Mouse (Mus musculus): ENCODE results near the gene Nudcd3. TPM values are rescaled to one million over a fixed set of nuclear protein-coding genes. Genes with fewer than 3 reads are reported as not detected.

Nudcd3 gene
- polyA plus RNA-seq, 1 experiment from 2014 or later: 47.9 TPM

- Histone ChIP-seq H3K4me3 (ENCODE audit: low read depth, low read length) (no peak overlapping the region), H3K4me2 (ENCODE audit: low read depth, low read length, severe bottlenecking) (no peak overlapping the region), H3K36me3 (ENCODE audit: control insufficient read depth, insufficient read depth, low read length) (no peaks in the 10 kb centered on the region), H3K27ac (ENCODE audit: low read depth, low read length) (no peak overlapping the region), H3K9me3 (ENCODE audit: control insufficient read depth, low read length) (no peaks in the 10 kb centered on the region), H3K9ac (ENCODE audit: low read length) (no peak overlapping the region), H3K4me1 (replicated peaks; ENCODE audit: control insufficient read depth, insufficient read depth, low read length) (no peaks in the 10 kb centered on the region), H3K27me3 (ENCODE audit: control insufficient read depth, insufficient read depth, low read length) (no peaks in the 10 kb centered on the region)
- DNase-seq (ENCODE audit: low spot score): no peak
- no peak for ATAC-seq (replicated peaks; ENCODE audit: low FRiP score)
- 66% methylated on average over 3 of the region's 3 CpGs for WGBS
Observed at GRCm38 (mm10) chr11:6216834-6217233, 16.6 kb upstream of the Nudcd3 start.

- Histone ChIP-seq H3K27me3 (ENCODE audit: control insufficient read depth, insufficient read depth, low read length) (no peaks in the 10 kb centered on the region), H3K4me3 (ENCODE audit: low read depth, low read length) (no peak overlapping the region), H3K27ac (ENCODE audit: low read depth, low read length) (no peak overlapping the region), H3K36me3 (ENCODE audit: control insufficient read depth, insufficient read depth, low read length) (no peaks in the 10 kb centered on the region), H3K9ac (ENCODE audit: low read length) (no peak overlapping the region), H3K4me1 (replicated peaks; ENCODE audit: control insufficient read depth, insufficient read depth, low read length) (no peaks in the 10 kb centered on the region), H3K9me3 (ENCODE audit: control insufficient read depth, low read length) (no peaks in the 10 kb centered on the region; the same call in 1 of the 2 replicates), H3K4me2 (ENCODE audit: low read depth, low read length, severe bottlenecking) (no peak overlapping the region)
- ATAC-seq (replicated peaks; ENCODE audit: low FRiP score): no peak
- WGBS: 89% methylated on average over 1 of the region's 1 CpGs
- no peak for DNase-seq (ENCODE audit: low spot score)
Observed at GRCm38 (mm10) chr11:6208158-6208557, 7.9 kb upstream of the Nudcd3 start.

GRCm38 (mm10) chr11:6207090-6207489 lies 6.9 kb upstream of the Nudcd3 start:
- Histone ChIP-seq H3K9ac (ENCODE audit: low read length) (no peak overlapping the region), H3K4me1 (replicated peaks; ENCODE audit: control insufficient read depth, insufficient read depth, low read length) (no peaks in the 10 kb centered on the region), H3K9me3 (ENCODE audit: control insufficient read depth, low read length) (no peaks in the 10 kb centered on the region; the same call in 1 of the 2 replicates), H3K27me3 (ENCODE audit: control insufficient read depth, insufficient read depth, low read length) (no peaks in the 10 kb centered on the region), H3K27ac (ENCODE audit: low read depth, low read length) (no peak overlapping the region), H3K36me3 (ENCODE audit: control insufficient read depth, insufficient read depth, low read length) (no peaks in the 10 kb centered on the region), H3K4me3 (ENCODE audit: low read depth, low read length) (no peak overlapping the region), H3K4me2 (ENCODE audit: low read depth, low read length, severe bottlenecking) (no peak overlapping the region)
- WGBS: 86% methylated on average over 2 of the region's 2 CpGs
- ATAC-seq (replicated peaks; ENCODE audit: low FRiP score) (no peak), DNase-seq (ENCODE audit: low spot score) (no peak)

GRCm38 (mm10) chr11:6200570-6200969 lies 355 bp upstream of the Nudcd3 start:
- 25% methylated on average over 9 of the region's 9 CpGs for WGBS
- Histone ChIP-seq H3K4me1 (replicated peaks; ENCODE audit: control insufficient read depth, insufficient read depth, low read length) (peaks cover 2% of the 10 kb centered on the region; the same call in 1 of the 2 replicates), H3K9ac (ENCODE audit: low read length) (peak overlapping the region; percentile 92), H3K27me3 (ENCODE audit: control insufficient read depth, insufficient read depth, low read length) (no peaks in the 10 kb centered on the region), H3K4me3 (ENCODE audit: low read depth, low read length) (peak overlapping the region; percentile 98), H3K36me3 (ENCODE audit: control insufficient read depth, insufficient read depth, low read length) (no peaks in the 10 kb centered on the region), H3K27ac (ENCODE audit: low read depth, low read length) (peak overlapping the region; percentile 77; the same call in 1 of the 2 replicates), H3K4me2 (ENCODE audit: low read depth, low read length, severe bottlenecking) (peak overlapping the region; percentile 74), H3K9me3 (ENCODE audit: control insufficient read depth, low read length) (no peaks in the 10 kb centered on the region)
- no peak for DNase-seq (ENCODE audit: low spot score)
- peak; percentile 35 for ATAC-seq (replicated peaks; ENCODE audit: low FRiP score)

GRCm38 (mm10) chr11:6199410-6200086 lies 667 bp downstream of the Nudcd3 start, which contains the start of gene A730071L15Rik:
Gene A730071L15Rik (plus strand): TSS chr11:6200029.
- ATAC-seq (replicated peaks; ENCODE audit: low FRiP score) (peak; percentile 77), DNase-seq (ENCODE audit: low spot score) (no peak)
- Histone ChIP-seq H3K27me3 (ENCODE audit: control insufficient read depth, insufficient read depth, low read length) (no peaks in the 10 kb centered on the region), H3K36me3 (ENCODE audit: control insufficient read depth, insufficient read depth, low read length) (no peaks in the 10 kb centered on the region), H3K4me2 (ENCODE audit: low read depth, low read length, severe bottlenecking) (peak within 1 kb of the TSS; percentile 74), H3K9me3 (ENCODE audit: control insufficient read depth, low read length) (no peaks in the 10 kb centered on the region), H3K9ac (ENCODE audit: low read length) (peak within 1 kb of the TSS; percentile 92), H3K4me1 (replicated peaks; ENCODE audit: control insufficient read depth, insufficient read depth, low read length) (peaks cover 2% of the 10 kb centered on the region; the same call in 1 of the 2 replicates), H3K27ac (ENCODE audit: low read depth, low read length) (peak within 1 kb of the TSS; percentile 77), H3K4me3 (ENCODE audit: low read depth, low read length) (peak within 1 kb of the TSS; percentile 98)
- WGBS: 1% methylated on average over 35 of the region's 35 CpGs

GRCm38 (mm10) chr11:6198449-6198848 lies 1.8 kb downstream of the Nudcd3 start:
- no peaks in the 10 kb centered on the region for H3K9me3 ChIP-seq (ENCODE audit: control insufficient read depth, low read length)
- no peaks in the 10 kb centered on the region for H3K36me3 ChIP-seq (ENCODE audit: control insufficient read depth, insufficient read depth, low read length)
- no peak overlapping the region for H3K27ac ChIP-seq (ENCODE audit: low read depth, low read length)
- H3K4me2 ChIP-seq (ENCODE audit: low read depth, low read length, severe bottlenecking): peak overlapping the region; percentile 74; the same call in 1 of the 2 replicates
- no peak overlapping the region for H3K9ac ChIP-seq (ENCODE audit: low read length)
- no peak overlapping the region for H3K4me3 ChIP-seq (ENCODE audit: low read depth, low read length)
- DNase-seq (ENCODE audit: low spot score): no peak
- no peak for ATAC-seq (replicated peaks; ENCODE audit: low FRiP score)
- H3K4me1 ChIP-seq (replicated peaks; ENCODE audit: control insufficient read depth, insufficient read depth, low read length): peaks cover 2% of the 10 kb centered on the region; the same call in 1 of the 2 replicates
- 96% methylated on average over 4 of the region's 4 CpGs for WGBS
- H3K27me3 ChIP-seq (ENCODE audit: control insufficient read depth, insufficient read depth, low read length): no peaks in the 10 kb centered on the region

GRCm38 (mm10) chr11:6196780-6197179 lies 3.4 kb downstream of the Nudcd3 start:
- Histone ChIP-seq H3K27me3 (ENCODE audit: control insufficient read depth, insufficient read depth, low read length) (no peaks in the 10 kb centered on the region), H3K4me2 (ENCODE audit: low read depth, low read length, severe bottlenecking) (no peak overlapping the region), H3K4me1 (replicated peaks; ENCODE audit: control insufficient read depth, insufficient read depth, low read length) (peaks cover 2% of the 10 kb centered on the region; the same call in 1 of the 2 replicates), H3K9ac (ENCODE audit: low read length) (no peak overlapping the region), H3K9me3 (ENCODE audit: control insufficient read depth, low read length) (no peaks in the 10 kb centered on the region), H3K27ac (ENCODE audit: low read depth, low read length) (no peak overlapping the region), H3K36me3 (ENCODE audit: control insufficient read depth, insufficient read depth, low read length) (no peaks in the 10 kb centered on the region; the same call in 1 of the 2 replicates), H3K4me3 (ENCODE audit: low read depth, low read length) (no peak overlapping the region)
- peak; percentile 13 for DNase-seq (ENCODE audit: low spot score)
- no peak for ATAC-seq (replicated peaks; ENCODE audit: low FRiP score)
- 90% methylated on average over 8 of the region's 8 CpGs for WGBS

- H3K4me1 ChIP-seq (replicated peaks; ENCODE audit: control insufficient read depth, insufficient read depth, low read length): no peaks in the 10 kb centered on the region
- peak; percentile 87 for DNase-seq (ENCODE audit: low spot score)
- no peaks in the 10 kb centered on the region for H3K27me3 ChIP-seq (ENCODE audit: control insufficient read depth, insufficient read depth, low read length)
- no peaks in the 10 kb centered on the region for H3K9me3 ChIP-seq (ENCODE audit: control insufficient read depth, low read length)
- WGBS: 15% methylated on average over 2 of the region's 2 CpGs
- no peak overlapping the region for H3K4me3 ChIP-seq (ENCODE audit: low read depth, low read length)
- H3K9ac ChIP-seq (ENCODE audit: low read length): no peak overlapping the region
- peak; percentile 46; the same call in 1 of the 2 replicates for ATAC-seq (replicated peaks; ENCODE audit: low FRiP score)
- no peaks in the 10 kb centered on the region; the same call in 1 of the 2 replicates for H3K36me3 ChIP-seq (ENCODE audit: control insufficient read depth, insufficient read depth, low read length)
- H3K4me2 ChIP-seq (ENCODE audit: low read depth, low read length, severe bottlenecking): no peak overlapping the region
- H3K27ac ChIP-seq (ENCODE audit: low read depth, low read length): no peak overlapping the region
Observed at GRCm38 (mm10) chr11:6187878-6188277, 12.3 kb downstream of the Nudcd3 start.

GRCm38 (mm10) chr11:6187399-6187798 lies 12.8 kb downstream of the Nudcd3 start:
- no peak for ATAC-seq (replicated peaks; ENCODE audit: low FRiP score)
- H3K36me3 ChIP-seq (ENCODE audit: control insufficient read depth, insufficient read depth, low read length): no peaks in the 10 kb centered on the region; the same call in 1 of the 2 replicates
- no peak for DNase-seq (ENCODE audit: low spot score)
- H3K4me1 ChIP-seq (replicated peaks; ENCODE audit: control insufficient read depth, insufficient read depth, low read length): no peaks in the 10 kb centered on the region
- H3K9ac ChIP-seq (ENCODE audit: low read length): no peak overlapping the region
- 85% methylated on average over 3 of the region's 3 CpGs for WGBS
- H3K27ac ChIP-seq (ENCODE audit: low read depth, low read length): no peak overlapping the region
- no peak overlapping the region for H3K4me2 ChIP-seq (ENCODE audit: low read depth, low read length, severe bottlenecking)
- H3K27me3 ChIP-seq (ENCODE audit: control insufficient read depth, insufficient read depth, low read length): no peaks in the 10 kb centered on the region
- H3K9me3 ChIP-seq (ENCODE audit: control insufficient read depth, low read length): no peaks in the 10 kb centered on the region
- H3K4me3 ChIP-seq (ENCODE audit: low read depth, low read length): no peak overlapping the region

Data from forebrain, embryonic 11.5 days (tissue).